Mouse (Mus musculus) urinary bladder, postnatal 14 days (tissue): Measurements from ENCODE around the gene Vtcn1.

Source experiments
- DNase-seq: peaks from one replicate; pipeline ENCODE4 v3.0.0; 2021; ENCODE audit warnings: low spot score

Vtcn1 gene

DNA sequence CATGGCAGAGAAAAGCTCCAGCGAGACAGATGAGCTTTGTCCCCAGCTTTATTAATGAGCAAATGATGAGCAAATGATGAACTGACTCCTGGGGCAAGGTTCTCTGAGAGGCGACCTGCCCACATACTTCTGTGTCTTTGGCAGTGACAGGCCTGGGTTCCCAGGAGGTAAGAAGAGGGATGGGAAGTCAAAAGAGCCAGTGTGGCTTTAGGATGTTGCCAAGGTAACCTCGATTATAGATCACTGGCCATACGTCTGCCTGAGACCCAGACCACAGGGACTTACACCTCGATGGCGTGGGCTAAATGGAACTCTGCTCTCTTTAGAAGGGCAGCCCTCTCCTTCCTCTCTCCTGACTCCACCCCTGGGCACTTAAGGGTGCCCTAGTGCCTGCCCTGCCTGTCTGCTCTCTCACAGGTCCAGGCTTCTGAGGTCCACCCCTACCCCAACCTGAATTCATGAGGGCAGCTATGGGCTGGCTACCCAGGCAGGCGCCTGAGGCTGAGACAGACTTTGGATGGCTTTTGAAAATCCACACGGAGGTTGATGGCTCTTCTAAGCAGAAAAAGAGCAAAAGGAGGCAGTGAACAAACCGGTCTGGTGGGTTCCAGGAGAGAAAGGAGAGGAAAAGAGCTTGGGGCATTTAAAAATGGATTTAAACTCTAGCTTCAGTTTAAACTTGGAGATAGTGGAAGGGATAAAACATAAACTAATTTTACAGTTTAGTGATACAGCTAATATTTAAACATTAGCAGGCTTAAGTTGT is 31.0 kb downstream of the Vtcn1 start:
- peak; percentile 52 for DNase-seq

DNA sequence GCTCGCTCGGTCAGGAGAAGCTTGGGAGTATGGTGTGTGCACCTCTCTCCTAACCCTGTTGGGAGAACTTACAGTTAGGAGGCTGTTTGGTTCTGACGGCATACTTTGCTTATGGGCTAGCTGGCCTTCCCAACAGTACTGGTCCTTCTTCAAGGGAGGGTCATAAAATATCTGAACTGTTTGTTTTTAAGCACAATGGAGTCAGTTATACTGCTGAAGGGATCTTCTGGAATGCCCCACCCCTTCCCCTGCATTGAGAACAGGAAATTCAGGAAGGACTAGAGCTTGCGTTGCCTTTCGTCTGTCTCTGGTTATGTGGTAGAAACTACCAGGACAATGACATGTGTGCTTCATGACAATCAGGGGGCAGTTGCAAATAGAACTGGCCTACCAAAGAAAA is 31.9 kb downstream of the Vtcn1 start:
- peak; percentile 11 for DNase-seq

DNA sequence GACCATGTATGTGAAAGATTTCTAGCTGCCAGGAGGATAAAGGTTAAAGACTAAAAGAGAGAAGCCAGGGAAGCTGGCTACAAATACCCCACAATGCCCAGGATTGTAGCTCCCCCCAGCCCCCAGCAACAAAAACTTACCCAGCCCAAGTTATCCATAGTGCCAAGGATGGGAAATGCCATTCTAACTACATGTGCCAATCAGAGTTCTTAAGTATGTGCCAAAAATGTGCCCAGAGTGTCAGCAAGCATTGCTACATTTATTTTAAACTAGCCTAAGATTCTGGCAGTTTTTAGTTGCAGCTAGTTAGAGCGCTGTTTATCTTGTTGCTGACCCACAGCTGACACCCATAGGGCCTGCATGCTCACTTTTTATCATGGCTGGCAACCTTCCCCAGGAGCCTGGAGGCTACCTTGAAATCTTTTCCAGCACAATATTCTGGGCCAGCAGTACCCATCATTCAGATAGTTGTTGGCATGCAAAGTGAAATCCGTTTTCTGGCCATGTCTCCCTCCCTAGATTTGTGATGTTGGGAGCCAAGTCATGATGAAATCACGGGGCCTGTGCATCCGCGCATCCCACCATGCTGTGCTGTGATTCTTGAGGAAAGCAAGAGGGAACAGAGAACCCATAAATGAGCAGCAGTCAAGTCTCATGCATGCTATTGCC is 33.2 kb downstream of the Vtcn1 start:
- DNase-seq = peak; percentile 20

DNA sequence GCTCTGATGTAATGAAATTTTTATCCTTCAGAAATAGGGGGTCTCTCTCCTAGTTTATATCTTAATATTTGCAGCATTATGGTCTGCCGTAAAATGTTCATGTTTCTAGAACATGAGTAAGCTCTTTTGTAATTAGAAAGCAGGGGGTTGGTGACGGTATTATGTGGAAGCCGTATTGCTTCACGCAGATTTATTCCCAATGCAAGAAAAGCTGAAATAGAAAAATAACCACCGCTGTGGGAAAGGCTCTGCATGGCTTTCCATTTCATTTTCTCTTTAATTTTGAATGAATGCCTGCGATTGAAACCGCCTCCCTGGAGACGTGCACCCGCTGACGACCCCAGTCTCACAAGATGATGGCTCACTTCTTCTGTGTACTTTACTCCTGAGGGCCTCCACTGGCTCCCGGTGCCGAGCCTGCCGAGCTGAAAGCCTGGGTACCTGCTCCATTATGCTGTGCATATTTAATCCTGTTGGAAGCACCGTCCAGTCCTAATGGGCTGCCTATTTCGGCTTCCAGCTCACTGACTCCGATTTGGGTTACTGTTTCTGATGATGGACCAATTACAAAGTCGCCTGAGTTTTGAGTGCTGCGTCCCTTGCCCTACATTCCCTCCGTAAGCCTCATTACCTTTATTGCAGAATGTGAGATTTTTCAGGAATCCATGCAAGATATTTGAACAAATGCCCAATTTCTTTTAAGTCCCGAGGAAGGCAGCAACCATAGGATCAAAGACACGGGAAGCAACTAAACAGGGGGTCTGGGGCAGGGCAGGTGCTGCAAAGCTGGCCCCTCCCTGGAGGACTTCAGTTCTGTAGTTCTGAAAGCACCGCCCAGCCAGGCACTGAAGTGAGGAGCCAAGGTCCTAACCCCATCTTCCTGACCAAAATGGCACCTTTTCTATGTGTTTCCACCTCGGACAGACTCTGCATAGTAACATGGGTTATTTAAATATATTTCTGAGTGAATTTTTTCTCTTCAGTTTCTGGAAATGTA is 36.3 kb downstream of the Vtcn1 start:
- no peak for DNase-seq

DNA sequence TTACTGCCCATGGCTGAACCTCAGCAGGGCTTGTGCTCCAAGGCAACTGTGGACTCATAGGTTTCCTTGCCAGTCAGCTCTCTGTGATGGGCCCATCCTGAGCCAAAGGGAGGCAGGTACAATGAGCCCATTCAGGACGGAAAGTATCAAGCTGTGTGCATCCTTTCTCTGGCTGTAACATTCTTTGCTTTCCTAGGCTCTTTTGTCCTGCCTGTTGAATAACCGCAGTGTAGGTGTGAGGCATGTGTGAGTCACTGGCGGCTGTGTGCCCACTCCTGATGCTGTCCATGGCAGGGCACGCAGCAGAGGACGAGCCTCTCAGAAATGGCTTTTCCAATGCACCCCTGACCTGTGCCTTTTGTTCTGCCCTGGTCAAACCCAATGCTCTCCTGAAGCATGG is 41.7 kb downstream of the Vtcn1 start:
- DNase-seq = no peak

DNA sequence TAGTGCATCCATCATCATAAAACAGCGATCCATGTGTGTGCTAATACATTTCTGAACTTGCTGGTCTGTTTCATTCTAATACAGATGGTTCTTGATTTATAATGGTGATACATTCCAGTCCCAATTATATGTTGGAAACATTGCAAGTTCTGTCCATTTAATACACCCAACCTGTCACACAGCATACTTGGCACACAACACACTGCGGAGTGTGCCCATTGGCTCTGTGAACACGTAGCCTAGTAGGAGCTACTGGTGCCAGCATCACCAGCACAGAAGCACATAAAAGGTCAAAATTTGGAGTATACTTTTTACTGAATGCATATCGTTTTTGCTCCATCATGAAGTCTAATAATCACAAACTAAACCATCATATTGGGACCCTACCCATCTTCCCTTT is 51.8 kb downstream of the Vtcn1 start:
- DNase-seq = no peak

DNA sequence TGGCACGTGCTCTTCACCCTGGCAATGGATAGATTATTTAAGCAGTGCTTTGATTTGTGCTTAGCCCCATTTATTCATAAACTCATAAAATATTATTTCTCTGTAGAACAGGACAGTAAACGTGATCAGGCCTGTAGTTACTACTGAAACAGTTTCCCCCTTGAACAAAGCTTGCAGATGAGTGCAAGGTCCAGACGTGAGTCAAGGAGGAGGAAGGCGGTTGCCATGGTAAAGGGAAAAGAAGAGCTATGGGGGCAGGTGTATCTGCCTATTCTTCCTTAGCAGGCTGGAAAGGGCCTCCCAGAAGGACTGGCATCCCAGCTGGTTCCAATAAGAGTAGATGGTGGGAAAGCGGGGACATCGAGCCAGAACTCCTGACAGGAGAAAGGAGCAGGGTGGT is 56.1 kb downstream of the Vtcn1 start:
- no peak for DNase-seq

DNA sequence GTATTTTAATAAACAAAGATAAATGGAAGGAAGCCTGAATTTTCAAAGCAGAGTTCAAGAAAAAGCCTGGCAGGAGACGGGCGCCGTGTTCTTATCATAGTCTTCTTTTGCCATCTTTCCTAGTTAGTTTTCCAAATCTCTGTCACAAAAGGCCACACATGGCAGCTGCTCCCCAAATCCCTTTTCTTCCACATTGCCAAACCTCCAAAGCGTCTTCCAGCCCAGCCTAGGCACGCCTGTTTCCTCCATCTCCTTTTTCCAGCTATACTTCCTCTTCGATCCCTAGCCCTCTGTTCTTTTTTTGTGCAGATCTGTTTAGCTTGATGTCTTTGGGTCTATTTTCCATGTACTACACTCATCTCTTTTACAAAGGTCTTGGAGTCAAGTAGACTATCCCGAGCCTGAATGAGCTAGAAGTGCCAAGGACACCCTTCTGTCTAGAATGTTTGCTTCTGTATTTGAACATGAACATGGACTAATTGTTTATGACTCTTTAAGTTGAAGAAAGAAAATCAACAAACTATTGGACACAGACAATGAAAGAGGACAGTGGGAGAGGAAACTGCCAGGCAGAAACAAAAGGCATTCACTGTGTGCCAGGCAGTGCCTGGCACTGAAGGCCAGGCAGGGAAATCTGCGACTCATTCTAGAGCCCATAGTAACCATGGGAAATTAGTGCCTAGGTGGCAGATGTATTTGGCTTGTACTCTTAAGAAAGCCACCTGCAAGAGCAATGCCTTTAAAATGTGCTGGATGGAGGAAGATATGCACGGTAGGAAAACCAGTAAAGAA is 56.8 kb downstream of the Vtcn1 start:
- DNase-seq = no peak

DNA sequence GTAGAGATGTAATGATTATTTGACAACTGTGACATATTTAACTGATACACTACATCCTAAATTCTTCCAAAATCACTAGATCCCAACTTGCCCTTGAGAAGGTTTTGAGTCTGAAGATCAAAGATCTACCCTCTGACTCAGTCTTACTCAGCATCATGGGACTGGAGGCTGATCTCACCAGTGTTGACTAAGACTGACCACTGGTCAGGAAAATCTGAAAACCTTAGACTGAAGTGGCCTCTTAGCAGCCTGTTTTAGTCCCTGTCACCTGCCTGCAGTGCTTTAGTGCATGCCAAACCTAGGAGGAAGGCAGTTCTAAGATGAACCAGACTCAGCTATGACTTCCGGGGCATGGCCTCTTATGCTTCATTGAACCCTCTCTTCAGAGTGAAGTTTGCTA is 64.0 kb downstream of the Vtcn1 start:
- DNase-seq = no peak

DNA sequence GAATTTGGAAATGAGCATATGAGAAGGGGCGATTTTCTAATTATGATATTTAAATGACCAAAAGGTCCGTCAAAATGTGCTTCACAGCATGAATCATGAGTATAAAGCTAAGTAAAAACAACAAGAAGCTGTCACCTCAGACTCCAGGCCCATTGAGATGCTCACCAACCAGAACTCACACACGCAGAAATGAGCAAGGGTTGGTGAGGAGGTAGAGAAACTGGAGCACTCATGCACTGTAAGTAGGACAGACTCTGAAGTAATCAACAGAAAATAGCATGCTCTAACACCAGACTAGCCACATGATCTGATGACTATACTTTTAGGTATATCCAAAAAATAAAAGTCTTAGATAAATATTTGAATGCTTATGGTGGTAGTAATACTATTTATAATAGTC is 65.1 kb downstream of the Vtcn1 start:
- no peak for DNase-seq

DNA sequence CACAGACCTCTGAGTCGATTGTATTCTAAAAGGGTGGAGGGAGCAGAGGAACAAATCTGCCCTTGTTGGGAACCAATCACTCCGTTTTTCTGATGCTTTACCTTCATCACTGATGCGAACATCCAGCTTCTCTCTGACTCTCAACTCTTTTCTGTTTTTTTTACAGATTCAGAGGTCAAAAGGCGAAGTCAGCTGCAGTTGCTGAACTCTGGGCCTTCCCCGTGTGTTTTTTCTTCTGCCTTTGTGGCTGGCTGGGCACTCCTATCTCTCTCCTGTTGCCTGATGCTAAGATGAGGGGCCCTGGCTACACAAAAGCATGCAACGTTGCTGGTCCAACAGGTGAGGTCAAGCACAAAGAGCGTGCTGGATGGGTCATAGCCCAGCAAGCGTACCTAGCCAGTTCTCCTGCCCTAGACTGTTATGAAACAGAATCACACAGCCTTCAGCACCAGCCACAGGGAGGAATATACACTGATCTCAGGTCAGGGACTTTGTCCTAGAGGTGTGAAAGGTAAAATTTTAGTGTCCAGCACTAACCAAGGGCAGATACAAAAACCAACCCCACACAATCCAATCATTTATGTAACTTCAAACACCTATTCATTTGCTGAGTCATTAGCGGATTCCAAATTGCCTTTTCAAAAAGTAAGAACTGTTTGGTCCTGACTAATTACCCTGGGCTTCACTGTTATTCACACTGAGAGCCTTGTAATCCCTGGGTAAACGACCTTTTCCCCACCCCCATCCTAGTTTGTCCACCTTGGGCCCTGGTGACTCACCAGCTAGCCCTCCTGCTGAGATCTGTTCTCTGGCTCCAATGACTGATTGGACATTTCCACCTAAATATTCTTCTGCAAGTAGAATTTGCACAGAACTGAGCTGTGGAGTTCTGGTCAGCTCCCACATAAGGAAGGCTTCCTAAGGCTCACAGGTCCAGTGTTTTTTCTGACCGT is 67.4 kb downstream of the Vtcn1 start:
- DNase-seq = peak; percentile 13

DNA sequence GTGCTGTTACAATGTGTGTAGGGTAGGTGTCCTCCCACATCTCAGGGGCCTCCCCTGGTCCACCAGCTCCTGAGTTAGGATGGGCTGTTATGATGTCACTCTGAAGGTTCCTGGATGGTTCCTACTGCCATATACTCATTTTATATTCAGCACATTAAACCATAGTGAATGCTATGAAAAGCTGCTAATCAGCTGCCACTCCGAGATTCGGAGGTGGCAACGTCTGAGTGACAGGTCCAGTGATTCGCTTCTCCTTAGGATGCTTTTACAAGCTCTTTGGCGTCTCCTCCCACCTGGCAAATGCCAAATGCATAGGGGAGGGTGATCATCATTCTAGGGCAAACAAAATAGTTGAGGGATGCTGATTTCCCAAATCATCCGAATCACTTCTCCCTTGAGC is 70.2 kb downstream of the Vtcn1 start:
- no peak for DNase-seq

DNA sequence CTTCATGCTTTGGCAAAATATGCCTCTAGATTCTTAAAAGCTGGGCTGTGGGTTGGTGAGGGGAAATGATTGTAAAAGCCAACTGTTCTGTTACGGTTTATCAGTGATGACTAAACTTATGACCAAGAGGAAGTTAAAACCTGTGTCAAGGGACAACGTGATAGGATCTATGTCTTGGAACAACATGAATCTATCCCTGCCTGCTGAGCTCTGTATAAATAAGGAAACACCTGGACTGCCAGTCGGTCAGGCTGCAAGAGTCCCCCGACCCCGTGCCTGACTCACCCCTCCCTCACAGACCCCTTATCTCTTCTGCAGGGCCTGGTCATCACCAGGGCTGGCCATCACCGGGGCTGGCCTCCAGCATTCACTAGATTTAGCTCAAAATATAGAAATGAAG is 80.9 kb downstream of the Vtcn1 start:
- no peak for DNase-seq

DNA sequence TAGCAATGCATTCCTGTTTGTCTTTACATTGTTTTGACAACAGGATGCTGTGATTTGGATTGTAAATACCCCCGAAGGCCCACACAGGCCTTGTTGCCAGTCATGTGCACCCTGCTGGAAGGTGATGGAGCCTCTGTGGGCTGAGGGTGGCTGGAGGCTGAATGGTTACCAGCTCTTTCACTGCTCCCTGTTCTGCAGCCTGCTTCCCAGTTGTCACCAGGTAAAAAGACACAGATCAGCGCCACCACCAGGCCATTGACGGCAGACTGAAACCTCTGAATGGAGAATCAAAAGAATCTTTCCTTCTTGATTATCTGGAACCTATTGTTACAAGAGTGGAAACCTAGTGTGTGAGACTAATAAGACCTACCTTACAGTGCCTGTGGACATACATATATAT is 81.7 kb downstream of the Vtcn1 start:
- DNase-seq = peak; percentile 31

DNA sequence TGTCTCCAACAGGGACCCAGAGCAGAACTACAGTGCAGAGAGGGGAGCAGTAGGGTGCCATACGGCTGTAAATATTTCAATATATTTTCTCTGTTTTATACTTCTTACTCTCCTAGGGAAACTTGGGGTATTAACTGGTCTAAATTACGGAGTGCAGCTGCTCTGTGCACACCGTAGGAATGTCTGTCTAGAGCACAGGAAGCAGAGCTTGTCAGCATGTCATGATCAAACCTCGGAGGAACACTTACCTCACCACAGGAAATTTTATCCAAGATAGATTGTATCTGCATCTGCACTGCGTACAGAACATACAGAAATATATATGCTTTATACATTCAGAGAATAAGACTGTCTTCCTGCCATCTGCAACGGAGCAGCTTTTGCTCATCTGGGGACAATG is 83.3 kb downstream of the Vtcn1 start:
- DNase-seq = no peak

DNA sequence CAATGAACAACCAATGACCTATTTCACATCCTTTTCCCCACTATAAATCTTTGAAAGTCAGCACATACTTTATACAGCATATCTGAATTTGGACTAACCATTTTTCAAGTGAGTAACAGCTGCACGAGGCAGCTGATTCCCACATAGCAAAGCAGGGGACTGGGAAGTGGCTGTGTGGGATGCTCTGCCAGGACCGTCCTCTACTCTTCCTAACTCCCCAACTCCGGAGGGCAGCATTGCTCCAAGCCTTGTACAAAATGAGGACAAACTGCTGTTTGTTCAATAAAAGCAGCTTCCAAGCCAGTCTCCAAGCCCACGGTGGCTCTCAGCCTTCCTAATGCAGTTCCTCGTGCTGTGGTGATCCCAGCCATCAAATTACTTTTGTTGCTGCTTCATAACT is 85.4 kb downstream of the Vtcn1 start:
- DNase-seq = no peak

DNA sequence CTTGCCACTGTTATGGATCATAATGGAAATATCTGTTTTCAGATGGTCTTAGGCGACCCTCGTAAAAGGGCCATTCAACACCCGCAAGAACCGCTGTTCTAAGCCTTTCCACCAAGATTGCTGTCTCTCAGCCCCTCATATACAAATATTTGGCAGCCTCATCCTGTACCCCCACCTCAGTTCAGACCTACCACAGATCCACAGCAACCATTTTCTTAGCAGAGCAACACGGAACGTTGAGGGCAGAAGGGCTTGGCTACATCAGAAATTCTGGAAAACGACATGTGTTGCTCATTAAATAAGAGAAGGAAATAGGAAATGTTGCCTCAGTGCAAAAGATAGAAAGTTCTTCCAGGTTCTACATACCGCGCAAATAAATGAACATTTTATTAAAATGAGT is 85.8 kb downstream of the Vtcn1 start:
- no peak for DNase-seq

DNA sequence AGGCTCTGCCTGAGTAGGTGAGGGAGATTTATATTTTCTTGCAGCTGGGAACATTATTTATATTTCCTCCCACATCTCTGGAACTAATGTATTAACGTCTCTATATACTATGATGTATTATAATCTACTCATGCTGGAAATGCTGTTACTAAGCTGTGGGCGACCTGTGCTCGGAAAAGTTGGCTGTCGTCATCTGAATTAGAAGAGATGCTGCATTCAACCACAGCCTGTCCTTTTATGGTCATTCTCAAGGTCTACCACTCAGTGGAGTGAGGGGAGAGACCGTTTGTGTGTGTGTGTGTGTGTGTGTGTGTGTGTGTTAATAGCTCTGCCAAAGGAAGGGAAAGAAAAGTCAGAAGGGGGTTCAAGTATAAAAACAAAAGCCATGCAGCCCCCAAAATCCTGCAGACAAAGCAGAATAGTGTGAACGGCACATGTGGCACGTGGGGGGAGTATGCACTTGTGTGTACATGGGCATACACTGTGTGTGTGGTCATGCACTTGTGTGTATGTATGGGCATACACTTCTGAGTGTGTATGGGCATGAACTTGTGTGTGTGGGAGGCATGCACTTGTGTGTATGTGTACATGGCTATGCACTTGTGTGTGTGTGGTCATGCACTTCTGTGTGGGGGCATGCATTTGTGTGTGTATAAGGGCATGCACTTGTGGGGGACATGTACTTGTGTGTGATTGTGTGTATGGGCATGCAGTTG is 86.4 kb downstream of the Vtcn1 start:
- no peak for DNase-seq

DNA sequence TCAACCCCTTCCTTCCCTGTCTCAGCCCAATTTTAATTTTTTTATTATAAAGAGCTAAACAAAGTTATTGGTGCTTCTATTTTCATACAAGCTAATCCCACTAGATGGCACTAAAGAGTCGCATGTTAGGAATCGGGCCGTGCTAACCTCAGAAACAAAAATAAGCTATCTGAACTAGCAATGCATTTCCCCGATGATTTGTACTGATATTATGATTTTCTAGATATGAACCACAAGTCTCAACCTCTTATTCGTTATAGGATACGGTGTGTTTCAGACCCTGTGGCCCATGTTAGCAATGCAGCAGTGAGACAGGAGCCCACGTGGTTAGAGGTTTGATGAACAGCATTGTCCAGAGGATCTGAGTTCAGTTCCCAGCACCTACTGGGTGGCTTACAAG is 91.6 kb downstream of the Vtcn1 start:
- DNase-seq = no peak

DNA sequence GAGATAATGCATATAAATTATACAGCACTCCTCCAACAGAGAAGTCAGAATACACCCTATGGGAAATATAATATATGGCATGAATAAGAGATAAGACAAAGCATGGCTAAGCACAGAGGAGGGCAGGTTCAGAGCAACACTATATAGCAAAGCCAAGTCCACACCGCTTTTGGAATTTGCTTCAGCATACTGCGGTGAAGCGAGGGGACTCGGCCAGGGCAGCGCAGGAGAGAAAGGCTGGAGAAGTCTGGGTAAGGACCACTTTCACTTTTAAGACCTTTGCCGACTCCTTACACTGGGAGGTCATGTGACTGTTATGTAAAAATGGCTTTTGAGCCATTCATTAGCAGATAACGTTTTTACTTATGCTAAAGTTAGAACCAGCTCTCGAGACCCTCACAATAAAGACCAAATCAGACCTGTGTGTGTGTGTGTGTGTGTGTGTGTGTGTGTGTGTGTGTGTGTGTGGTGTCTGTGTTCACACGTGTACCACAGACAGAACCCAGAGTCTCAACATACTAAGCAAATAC is 95.4 kb downstream of the Vtcn1 start:
- no peak for DNase-seq
